In genomic region chr6:99905194-99905593, GRCm38 (mm10) we compare ENCODE assay signal across 20 mouse cellular contexts.
DNase-seq lines count a peak whose midpoint lies in the region; ATAC-seq and TF ChIP-seq lines count a peak whose summit lies in the region.
"Had no signal": no experiment of that assay in that cellular context is flagged by ENCODE, and none has a peak within 500 bp of the region (broad histone marks: within the 10 kb centered on the region; RNA-seq: fewer than 3 reads in every experiment).

No protein-coding gene starts in this region.

- peak; percentile 32; the same call in 1 of the 2 replicates for ATAC-seq in lung, embryonic 14.5 days (ENCODE audit: insufficient read depth)
- ATAC-seq in forebrain, embryonic 13.5 days: no peak
- ATAC-seq: forebrain, embryonic 14.5 days; inflammation-experienced regulatory T-cells, adult 6 months; liver, embryonic 12.5 days; liver, postnatal 0 days; midbrain, embryonic 13.5 days; Patski had no signal

- no peak overlapping the region for H3K4me3 ChIP-seq in lung, embryonic 14.5 days (ENCODE audit: low read depth, low read length)
- no peak overlapping the region for H3K4me3 ChIP-seq in CH12.LX (replicated peaks in 1 of 3; ENCODE audit: low read depth in 2 of 3, low read length in 2 of 3, poor library complexity in 1 of 3)
- H3K4me3 ChIP-seq in forebrain, embryonic 13.5 days: no peak overlapping the region
- H3K4me3 ChIP-seq: hindbrain, embryonic 10.5 days; hindbrain, embryonic 15.5 days; liver, embryonic 12.5 days; megakaryocyte, embryonic 14.5 days; midbrain, embryonic 13.5 days had no signal

- H3K27me3 ChIP-seq in lung, embryonic 14.5 days (ENCODE audit: insufficient read depth, low read length): no peaks in the 10 kb centered on the region
- peaks cover 4% of the 10 kb centered on the region for H3K27me3 ChIP-seq in CH12.LX (replicated peaks)
- H3K27me3 ChIP-seq in forebrain, embryonic 13.5 days: 0 out of 2 replicates have a peak, but pooled peaks cover 6% of the 10 kb centered on the region

- no peak overlapping the region for H3K4me2 ChIP-seq in lung, embryonic 14.5 days
- no peak overlapping the region for H3K4me2 ChIP-seq in CH12.LX (ENCODE audit: insufficient read depth, low read depth, poor library complexity, severe bottlenecking)
- H3K4me2 ChIP-seq in forebrain, embryonic 13.5 days: no peak overlapping the region
- H3K4me2 ChIP-seq: hindbrain, embryonic 15.5 days; liver, embryonic 12.5 days; midbrain, embryonic 13.5 days had no signal

- H3K36me3 ChIP-seq in lung, embryonic 14.5 days (ENCODE audit: insufficient read depth): no peaks in the 10 kb centered on the region
- no peaks in the 10 kb centered on the region for H3K36me3 ChIP-seq in CH12.LX (replicated peaks in 1 of 2; ENCODE audit: control insufficient read depth in 1 of 2, insufficient read depth in 1 of 2, low read length in 1 of 2)
- no peaks in the 10 kb centered on the region for H3K36me3 ChIP-seq in forebrain, embryonic 13.5 days (ENCODE audit: poor library complexity, severe bottlenecking)
- H3K36me3 ChIP-seq: hindbrain, embryonic 10.5 days; hindbrain, embryonic 15.5 days; liver, embryonic 12.5 days; midbrain, embryonic 13.5 days had no signal

- H3K4me1 ChIP-seq in lung, embryonic 14.5 days (ENCODE audit: insufficient read depth): 0 out of 2 replicates have a peak, but pooled peaks cover 13% of the 10 kb centered on the region
- peaks cover 7 to 61% of the 10 kb centered on the region in 2 experiments; a peak in 3 of 4 replicates for H3K4me1 ChIP-seq in CH12.LX (ENCODE audit: control insufficient read depth in 1 of 2, insufficient read depth in 2 of 2)
- no peaks in the 10 kb centered on the region for H3K4me1 ChIP-seq in forebrain, embryonic 13.5 days
- H3K4me1 ChIP-seq: hindbrain, embryonic 10.5 days; hindbrain, embryonic 15.5 days; liver, embryonic 12.5 days; midbrain, embryonic 13.5 days had no signal

- no peaks in the 10 kb centered on the region for H3K9me3 ChIP-seq in lung, embryonic 14.5 days (ENCODE audit: low read depth, low read length)
- no peaks in the 10 kb centered on the region for H3K9me3 ChIP-seq in CH12.LX (replicated peaks; ENCODE audit: low read length)
- H3K9me3 ChIP-seq in forebrain, embryonic 13.5 days (replicated peaks): no peaks in the 10 kb centered on the region
- H3K9me3 ChIP-seq: hindbrain, embryonic 10.5 days; hindbrain, embryonic 15.5 days; liver, embryonic 12.5 days; megakaryocyte, embryonic 14.5 days; midbrain, embryonic 13.5 days had no signal

- no peak overlapping the region for H3K27ac ChIP-seq in lung, embryonic 14.5 days (ENCODE audit: low read depth)
- H3K27ac ChIP-seq in CH12.LX (ENCODE audit: insufficient read depth, low read depth): no peak overlapping the region
- no peak overlapping the region for H3K27ac ChIP-seq in forebrain, embryonic 13.5 days
- H3K27ac ChIP-seq: hindbrain, embryonic 10.5 days; hindbrain, embryonic 15.5 days; liver, embryonic 12.5 days; midbrain, embryonic 13.5 days had no signal

- DNase-seq in lung, embryonic 14.5 days: no peak
- no peak for DNase-seq in lung, postnatal 4 days
- peak; percentile 17 for DNase-seq in A20 (ENCODE audit: low read depth, low spot score)
- DNase-seq in CH12.LX (ENCODE audit: extremely low read depth): peak; percentile 78
- DNase-seq in thymus, postnatal 10 days (ENCODE audit: low spot score in 2 of 2): peak; percentile 27
- DNase-seq in cerebellum, adult 11 months: no peak
- no peak for DNase-seq in B cell, adult 2 months
- DNase-seq: adrenal gland, postnatal 10 days; gastrocnemius, postnatal 14 days; kidney, adult 9 months; liver, postnatal 0 days had no signal

- H3K79me2 ChIP-seq in CH12.LX (replicated peaks; ENCODE audit: control insufficient read depth, extremely low read depth, insufficient read depth, poor library complexity, severe bottlenecking): no peaks in the 10 kb centered on the region

- peak; percentile 54; the same call in 1 of the 2 replicates for TF ChIP-seq EP300 in CH12.LX (IDR thresholded peaks at IDR 0.05; ENCODE audit: low read length)

- dilution Hi-C loops in CH12.LX (cut with MboI; ENCODE audit: extremely low pct_ligation_motif_present, extremely low pct_unique_long_range_greater_than_20kb, low sequenced_read_pairs): no loop called here

- TF ChIP-seq RAD21 in CH12.LX (IDR thresholded peaks at IDR 0.05; ENCODE audit: low read depth, low read length): no peak; the same call in 1 of the 2 replicates

- WGBS in lung, embryonic 14.5 days: 46% methylated on average over 5 of the region's 5 CpGs
- WGBS in forebrain, embryonic 13.5 days: 90% methylated on average over 5 of the region's 5 CpGs

- in situ Hi-C loops in CH12.LX (cut with MboI; ENCODE audit: low pct_ligation_motif_present, low pct_unique_long_range_greater_than_20kb, low sequenced_read_pairs): loop anchor here (10.0 kb wide), 1 partner anchor 230 kb away; no protein-coding TSS in a partner anchor

- H3K9ac ChIP-seq in lung, embryonic 14.5 days: no peak overlapping the region
- H3K9ac ChIP-seq in CH12.LX (ENCODE audit: insufficient read depth, low read depth): no peak overlapping the region
- H3K9ac ChIP-seq in forebrain, embryonic 13.5 days: no peak overlapping the region
- H3K9ac ChIP-seq: hindbrain, embryonic 15.5 days; liver, embryonic 12.5 days; liver, postnatal 0 days; midbrain, embryonic 13.5 days had no signal

- TF ChIP-seq POLR2A in CH12.LX (IDR thresholded peaks at IDR 0.05; ENCODE audit: low read depth, low read length): no peak

- TF ChIP-seq CTCF in lung, embryonic 14.5 days (IDR thresholded peaks at IDR 0.05; ENCODE audit: low read depth): no peak
- no peak for TF ChIP-seq CTCF in CH12.LX (conservative IDR thresholded peaks at IDR 0.05 in 1 of 2, IDR thresholded peaks at IDR 0.05 in 1 of 2; ENCODE audit: low read depth in 2 of 2, low read length in 2 of 2)

TF ChIP-seq in CH12.LX, 34 proteins besides CTCF, POLR2A, EP300 and RAD21:
- TF ChIP-seq BHLHE40 (IDR thresholded peaks at IDR 0.05; ENCODE audit: low read depth, low read length): peak; percentile 87
- no peak for TF ChIP-seq MAX (IDR thresholded peaks at IDR 0.05; ENCODE audit: low read length)
- TF ChIP-seq ETS1 (conservative IDR thresholded peaks at IDR 0.05; ENCODE audit: low read depth, low read length): peak; percentile 60
- TF ChIP-seq TCF12 (IDR thresholded peaks at IDR 0.05; ENCODE audit: low read depth, low read length): peak; percentile 70
TF ChIP-seq in CH12.LX: peak in this region for 3.

Comparison
In these comparisons a context has a peak if more than half of its experiments do, and no peak if none do; other contexts are left out.
1. DNase-seq: peak in A20 (single experiment), CH12.LX (single experiment) and thymus, postnatal 10 days (2 of 2); none in lung, embryonic 14.5 days (single experiment), lung, postnatal 4 days (0 of 2), cerebellum, adult 11 months (single experiment) and B cell, adult 2 months (0 of 2).